In genomic region chr10:77926140-77926539, GRCm38 (mm10) we compare ENCODE assay signal across 10 mouse cellular contexts. TPM values are rescaled to one million over a fixed set of nuclear protein-coding genes. Genes with fewer than 3 reads are reported as not detected.
DNase-seq lines count a peak whose midpoint lies in the region; ATAC-seq and TF ChIP-seq lines count a peak whose summit lies in the region.
"Had no signal": no experiment of that assay in that cellular context is flagged by ENCODE, and none has a peak within 500 bp of the region (broad histone marks: within the 10 kb centered on the region; RNA-seq: fewer than 3 reads in every experiment).

No protein-coding gene starts in this region.

- H3K4me2 ChIP-seq in neural tube, embryonic 15.5 days: no peak overlapping the region
- no peak overlapping the region for H3K4me2 ChIP-seq in liver, postnatal 0 days (ENCODE audit: low read depth, low read length)
- H3K4me2 ChIP-seq: heart, embryonic 13.5 days; neural tube, embryonic 12.5 days had no signal

- H3K9ac ChIP-seq in neural tube, embryonic 15.5 days (replicated peaks): no peak overlapping the region
- H3K9ac ChIP-seq in liver, postnatal 0 days (replicated peaks): no peak overlapping the region
- H3K9ac ChIP-seq: heart, embryonic 13.5 days; neural tube, embryonic 12.5 days had no signal

- no peaks in the 10 kb centered on the region for H3K36me3 ChIP-seq in neural tube, embryonic 15.5 days
- no peaks in the 10 kb centered on the region for H3K36me3 ChIP-seq in liver, postnatal 0 days (replicated peaks; ENCODE audit: insufficient read depth, low read length)
- H3K36me3 ChIP-seq: heart, embryonic 13.5 days; neural tube, embryonic 12.5 days had no signal

- H3K4me1 ChIP-seq in neural tube, embryonic 15.5 days: no peaks in the 10 kb centered on the region
- H3K4me1 ChIP-seq in liver, postnatal 0 days (ENCODE audit: insufficient read depth): no peaks in the 10 kb centered on the region
- H3K4me1 ChIP-seq: heart, embryonic 13.5 days; neural tube, embryonic 12.5 days had no signal

- no peak for ATAC-seq in cerebellum, adult (ENCODE audit: insufficient number of reproducible peaks, low FRiP score, low TSS enrichment)
- ATAC-seq in neural tube, embryonic 15.5 days (ENCODE audit: low FRiP score): no peak
- no peak for ATAC-seq in liver, postnatal 0 days

- TF ChIP-seq EP300 in liver, postnatal 0 days (IDR thresholded peaks at IDR 0.05; ENCODE audit: low read depth): no peak

- H3K27me3 ChIP-seq in neural tube, embryonic 15.5 days (replicated peaks): no peaks in the 10 kb centered on the region
- H3K27me3 ChIP-seq in liver, postnatal 0 days (ENCODE audit: insufficient read depth, low read length): no peaks in the 10 kb centered on the region
- H3K27me3 ChIP-seq: neural tube, embryonic 12.5 days had no signal

- no peaks in the 10 kb centered on the region for H3K9me3 ChIP-seq in neural tube, embryonic 15.5 days (replicated peaks)
- no peaks in the 10 kb centered on the region for H3K9me3 ChIP-seq in liver, postnatal 0 days (ENCODE audit: low read length)
- H3K9me3 ChIP-seq: heart, embryonic 13.5 days; neural tube, embryonic 12.5 days had no signal

- peak; percentile 76 for TF ChIP-seq CTCF in liver, postnatal 0 days (IDR thresholded peaks at IDR 0.05; ENCODE audit: low read depth)

- peak; percentile 37 for DNase-seq in cerebellum, adult 11 months
- DNase-seq in neural tube, embryonic 10.5 days (ENCODE audit: extremely low spot score, low spot score): peak; percentile 57
- DNase-seq in cerebellum, adult 9-10 months: peak; percentile 53
- peak; percentile 67 for DNase-seq in kidney, adult 9 months
- DNase-seq in liver, postnatal 0 days: peak; percentile 77
- DNase-seq in spleen, postnatal 10 days (ENCODE audit: low spot score in 2 of 2): peak; percentile 63 to 80

- 51% methylated on average over 7 of the region's 7 CpGs for WGBS in neural tube, embryonic 15.5 days
- WGBS in liver, postnatal 0 days (ENCODE audit: insufficient replicate concordance): 30% methylated on average over 7 of the region's 7 CpGs

- no peak overlapping the region for H3K4me3 ChIP-seq in neural tube, embryonic 15.5 days (replicated peaks)
- no peak overlapping the region for H3K4me3 ChIP-seq in liver, postnatal 0 days (ENCODE audit: low read depth, low read length)
- H3K4me3 ChIP-seq: heart, embryonic 13.5 days; neural tube, embryonic 12.5 days had no signal

- no peak overlapping the region for H3K27ac ChIP-seq in neural tube, embryonic 15.5 days (replicated peaks)
- H3K27ac ChIP-seq in liver, postnatal 0 days (ENCODE audit: low read depth): no peak overlapping the region
- H3K27ac ChIP-seq: heart, embryonic 13.5 days; neural tube, embryonic 12.5 days had no signal

RNA-seq across cellular contexts. Expression of gene Lrrc3, which starts 23.8 kb away (rescaled TPM):
- 19.0 and 22.8 TPM in 2 replicates for polyA plus RNA-seq in neural tube, embryonic 15.5 days (2015; fragmentation: Nextera tagmentation; extraction: Ambion mirVana)
- 24.4 and 26.6 TPM in 2 replicates for polyA plus RNA-seq in liver, postnatal 0 days (2015; fragmentation: Nextera tagmentation; extraction: Ambion mirVana)

RNA-seq across cellular contexts. Expression of gene Trpm2, which starts 44.2 kb away (rescaled TPM):
- 8.1 and 9.5 TPM in 2 replicates for polyA plus RNA-seq in neural tube, embryonic 15.5 days (2015; fragmentation: Nextera tagmentation; extraction: Ambion mirVana)
- polyA plus RNA-seq in liver, postnatal 0 days (2015; fragmentation: Nextera tagmentation; extraction: Ambion mirVana): 1.5 and 1.7 TPM in 2 replicates

RNA-seq across cellular contexts. Expression of gene 1810043G02Rik, which starts 52.2 kb away (rescaled TPM):
- polyA plus RNA-seq in neural tube, embryonic 15.5 days (2015; fragmentation: Nextera tagmentation; extraction: Ambion mirVana): 48.5 and 51.5 TPM in 2 replicates
- 4.0 and 4.4 TPM in 2 replicates for polyA plus RNA-seq in liver, postnatal 0 days (2015; fragmentation: Nextera tagmentation; extraction: Ambion mirVana)
